Mouse (Mus musculus) bone marrow, adult 2 months (tissue): ENCODE results near the gene Ccdc33. TPM values are rescaled to one million over a fixed set of nuclear protein-coding genes. Genes with fewer than 3 reads are reported as not detected.

Experiments
- H3K27ac ChIP-seq: fragments of 200-500 bp; 2 replicates; pipeline ENCODE4 v1.5.1; 2012; ENCODE audit warnings: low read depth, mild to moderate bottlenecking, control low read depth, inconsistent platforms, low read length; ENCODE audit not compliant: control insufficient read depth, poor library complexity, insufficient read depth
- H3K4me1 ChIP-seq: fragments of 200-500 bp; 2 replicates; pipeline ENCODE4 v1.6.1; 2011; ENCODE audit warnings: low read length; ENCODE audit not compliant: control insufficient read depth, insufficient read depth
- H3K4me3 ChIP-seq: fragments of 200-500 bp; replicated peaks from 2 replicates; pipeline ENCODE3; 2011; ENCODE audit warnings: mild to moderate bottlenecking, low read depth, low read length, control low read depth; ENCODE audit not compliant: control insufficient read depth
- CTCF ChIP-seq: fragments of 200-500 bp; IDR thresholded peaks from 2 replicates; pipeline ENCODE4 v1.5.1; 2011; ENCODE audit warnings: low read length, control low read depth; ENCODE audit not compliant: control insufficient read depth, insufficient read depth
- POLR2A ChIP-seq: fragments of 200-500 bp; IDR thresholded peaks from 2 replicates; pipeline ENCODE4 v1.6.1; 2011; ENCODE audit warnings: low read depth, mild to moderate bottlenecking, control low read depth, low read length, borderline replicate concordance; ENCODE audit not compliant: control insufficient read depth
- WGBS: fragments of 180-500 bp; shearing (Covaris S2); methylation state at CpG from one replicate; pipeline ENCODE4 v1.1.7; 2018; 5-methylcytosine and 5-hydroxymethylcytosine counted together
- polyA plus RNA-seq: library from polyadenylated mRNA; stranded (reverse); fragments of >200 nt; gene quantifications from 2 replicates; pipeline ENCODE4 v1.2.4, GENCODE M21; 2011; ENCODE audit warnings: low replicate concordance; ENCODE audit not compliant: missing spikeins, insufficient read depth, insufficient read length

Ccdc33 gene
- polyA plus RNA-seq, 1 experiment = not detected

DNA sequence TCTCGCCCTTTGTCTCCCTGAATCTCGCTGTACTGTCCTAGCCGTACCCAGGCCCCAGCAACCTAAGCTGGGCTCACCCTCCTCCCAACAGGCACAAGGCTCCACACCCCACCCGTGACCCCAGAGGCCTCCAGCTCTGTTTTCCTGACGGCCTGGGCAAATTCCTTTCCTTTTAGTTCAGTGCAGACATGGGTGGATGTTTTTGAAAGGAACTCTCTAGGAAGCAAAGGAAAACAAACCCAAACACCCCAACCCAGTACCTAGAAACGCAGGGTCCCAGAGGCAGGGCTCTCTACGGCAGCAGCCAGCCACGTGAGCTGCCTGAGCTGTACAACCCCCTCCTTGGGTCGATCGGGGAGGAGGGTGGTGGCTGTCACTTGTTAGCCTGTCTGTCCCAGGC, 76.2 kb downstream of the Ccdc33 start:
- no peak overlapping the region for H3K27ac ChIP-seq
- H3K4me3 ChIP-seq = no peak overlapping the region
- H3K4me1 ChIP-seq = no peaks in the 10 kb centered on the region; the same call in 1 of the 2 replicates
- TF ChIP-seq POLR2A = no peak
- no peak for TF ChIP-seq CTCF
- 67% methylated on average over 10 of the region's 10 CpGs for WGBS

DNA sequence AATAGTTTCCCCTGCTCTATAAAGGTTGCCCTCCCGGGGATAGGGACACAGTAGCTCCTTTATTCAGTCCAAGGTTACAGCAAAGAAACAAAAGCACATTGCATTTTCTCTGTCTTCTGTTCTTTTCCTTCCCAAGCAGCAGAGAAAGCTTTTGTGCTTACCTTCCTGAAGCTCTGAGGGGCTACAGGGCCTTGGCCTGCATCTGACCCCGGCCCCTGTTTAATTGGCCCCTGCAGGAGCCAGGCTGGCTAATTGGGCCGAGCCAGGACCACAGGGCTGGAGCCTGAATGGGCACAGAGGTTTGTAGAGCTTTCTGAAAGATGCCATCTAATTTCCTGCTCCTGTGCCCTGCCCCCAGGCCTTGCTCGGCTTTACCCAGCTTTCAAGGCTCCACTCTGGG, 77.6 kb downstream of the Ccdc33 start:
- Histone ChIP-seq H3K4me3 (no peak overlapping the region), H3K4me1 (no peaks in the 10 kb centered on the region), H3K27ac (no peak overlapping the region)
- TF ChIP-seq POLR2A = no peak
- no peak for TF ChIP-seq CTCF
- 70% methylated on average over 4 of the region's 4 CpGs for WGBS

DNA sequence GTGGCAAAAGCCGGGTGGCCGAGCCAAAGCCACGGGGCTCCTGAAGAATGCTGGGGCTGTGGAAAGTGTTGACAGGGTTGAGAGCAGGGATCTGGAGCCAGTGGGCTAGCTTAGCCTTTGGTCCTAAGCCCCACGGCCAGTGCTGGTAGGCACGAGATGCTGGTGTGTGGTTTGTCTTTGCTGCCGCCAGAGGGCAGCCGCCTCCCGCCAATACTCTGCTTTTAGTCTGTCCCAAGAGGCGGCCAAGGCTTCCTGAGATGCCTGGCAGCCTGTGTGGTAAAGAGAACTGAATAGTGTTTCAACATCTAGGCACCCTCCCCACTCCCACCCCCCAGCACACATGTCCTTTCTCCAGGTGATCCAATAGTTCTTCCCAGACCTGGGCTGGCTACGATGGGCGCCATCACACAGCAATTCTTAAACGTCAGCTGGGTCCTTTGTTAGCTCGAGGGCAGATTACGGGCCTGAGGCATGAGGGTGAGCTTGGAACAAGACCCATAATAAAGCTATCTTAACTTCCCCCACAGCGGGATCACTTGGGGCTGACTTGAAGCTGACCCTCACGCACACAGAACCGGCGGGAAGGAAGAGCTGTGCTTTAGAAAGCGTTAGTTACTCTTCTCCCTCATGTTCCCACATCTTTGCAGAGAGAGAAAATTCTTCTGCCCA, 80.0 kb downstream of the Ccdc33 start:
- TF ChIP-seq CTCF = peak; percentile 86
- no peak for TF ChIP-seq POLR2A
- WGBS = 39% methylated on average over 19 of the region's 19 CpGs
- H3K4me1 ChIP-seq = no peaks in the 10 kb centered on the region
- H3K27ac ChIP-seq = no peak overlapping the region
- no peak overlapping the region for H3K4me3 ChIP-seq

DNA sequence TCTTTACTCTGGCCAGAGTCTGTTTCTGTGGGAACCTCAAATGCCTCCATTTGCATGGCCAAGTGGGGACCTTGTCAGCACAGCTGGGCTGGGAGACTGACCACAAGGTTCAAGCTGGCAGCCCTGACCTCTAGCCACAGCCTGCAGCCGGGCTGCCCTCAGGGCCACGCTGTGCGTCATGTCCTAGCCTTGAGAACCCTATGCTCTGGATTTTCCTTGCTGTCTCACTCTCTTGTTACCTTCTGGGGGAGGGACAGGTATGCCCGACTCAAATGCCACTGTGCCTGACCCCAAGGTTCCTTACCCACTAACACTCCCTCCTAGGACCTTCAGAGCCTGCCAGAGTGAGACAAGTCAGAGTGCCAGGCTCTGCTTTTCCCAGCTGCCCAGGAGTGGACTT, 81.7 kb downstream of the Ccdc33 start:
- Histone ChIP-seq H3K4me1 (no peaks in the 10 kb centered on the region), H3K27ac (no peak overlapping the region), H3K4me3 (no peak overlapping the region)
- no peak for TF ChIP-seq POLR2A
- no peak for TF ChIP-seq CTCF
- WGBS = 72% methylated on average over 4 of the region's 4 CpGs

DNA sequence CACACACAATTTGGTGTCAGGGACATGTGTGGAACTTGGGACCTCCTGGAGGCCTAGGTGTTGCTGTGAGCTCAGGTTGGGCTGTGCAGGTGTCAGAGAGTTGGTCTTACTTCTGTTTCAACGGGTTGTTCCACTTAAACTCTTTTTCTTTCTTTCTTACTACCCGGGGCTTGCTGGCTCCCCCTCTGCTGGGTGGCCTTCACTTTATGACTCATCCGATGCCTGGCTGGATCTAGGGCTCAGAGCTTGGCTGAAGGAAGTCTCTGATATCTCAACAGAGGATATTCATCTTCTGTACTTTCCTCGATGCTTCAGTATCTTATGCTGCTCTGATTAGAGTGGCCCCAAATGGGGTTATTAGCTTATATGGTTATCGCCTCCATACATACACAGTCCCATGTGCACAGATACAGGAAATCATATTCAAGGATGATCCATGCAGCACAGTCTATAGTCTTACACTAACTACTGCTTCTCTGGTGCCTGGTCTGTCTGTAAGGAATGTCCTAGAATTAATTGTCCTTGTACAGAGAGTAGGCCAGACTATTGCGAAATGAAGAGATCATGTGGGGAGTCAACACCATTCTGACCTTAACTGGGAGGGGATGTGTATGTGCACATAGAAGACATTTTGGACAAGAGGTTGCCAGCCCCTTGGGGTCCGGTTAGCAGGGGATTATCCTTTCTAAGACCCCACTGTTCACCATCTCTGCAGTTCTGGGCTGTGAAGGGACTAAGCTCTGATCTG, 82.5 kb downstream of the Ccdc33 start:
- 58% methylated on average over 7 of the region's 7 CpGs for WGBS
- Histone ChIP-seq H3K27ac (no peak overlapping the region), H3K4me1 (no peaks in the 10 kb centered on the region), H3K4me3 (no peak overlapping the region)
- TF ChIP-seq POLR2A (no peak), CTCF (no peak)

DNA sequence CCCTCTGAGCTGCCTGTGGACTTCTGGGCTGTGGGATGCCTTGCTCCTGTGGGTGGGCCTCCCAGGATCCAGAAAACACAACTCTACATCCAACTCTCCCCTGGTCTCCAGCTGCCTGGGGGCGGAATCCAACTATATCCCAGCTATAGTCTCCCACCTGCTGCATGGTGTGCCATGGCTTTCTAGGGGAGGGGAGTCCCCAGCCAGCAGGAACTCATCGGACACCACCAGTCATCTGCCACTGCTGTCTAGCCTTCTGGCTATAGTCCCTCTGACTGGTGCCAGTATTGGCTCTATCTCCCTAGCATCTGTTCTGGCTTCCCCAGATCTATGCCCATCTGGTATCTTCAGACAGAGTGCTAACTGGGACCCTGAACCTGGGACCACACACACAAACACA, 83.1 kb downstream of the Ccdc33 start:
- no peak for TF ChIP-seq CTCF
- no peak for TF ChIP-seq POLR2A
- H3K4me1 ChIP-seq = no peaks in the 10 kb centered on the region
- no peak overlapping the region for H3K27ac ChIP-seq
- H3K4me3 ChIP-seq = no peak overlapping the region
- 71% methylated on average over 2 of the region's 2 CpGs for WGBS

DNA sequence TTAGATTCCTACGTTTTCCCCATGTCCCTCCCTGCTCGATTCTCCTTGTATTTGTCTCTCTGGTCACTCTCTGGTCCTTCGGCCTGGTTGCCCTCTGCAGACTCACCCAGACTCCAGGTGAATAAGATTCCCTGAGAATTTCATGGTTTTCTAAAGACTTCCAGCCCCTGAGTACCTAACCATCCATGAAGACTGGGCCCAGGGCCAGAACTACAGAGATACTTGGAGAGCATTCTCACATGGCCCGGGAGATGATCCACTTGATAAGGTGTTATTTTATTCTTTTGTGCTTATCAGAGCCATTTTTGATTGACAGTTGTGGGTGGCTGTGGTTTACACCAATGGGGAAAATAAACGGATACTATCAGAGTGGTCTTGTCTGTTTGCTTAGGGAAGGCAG, 86.7 kb downstream of the Ccdc33 start:
- H3K4me1 ChIP-seq = no peaks in the 10 kb centered on the region
- 61% methylated on average over 5 of the region's 5 CpGs for WGBS
- no peak overlapping the region for H3K27ac ChIP-seq
- TF ChIP-seq CTCF (no peak), POLR2A (no peak)
- no peak overlapping the region for H3K4me3 ChIP-seq

DNA sequence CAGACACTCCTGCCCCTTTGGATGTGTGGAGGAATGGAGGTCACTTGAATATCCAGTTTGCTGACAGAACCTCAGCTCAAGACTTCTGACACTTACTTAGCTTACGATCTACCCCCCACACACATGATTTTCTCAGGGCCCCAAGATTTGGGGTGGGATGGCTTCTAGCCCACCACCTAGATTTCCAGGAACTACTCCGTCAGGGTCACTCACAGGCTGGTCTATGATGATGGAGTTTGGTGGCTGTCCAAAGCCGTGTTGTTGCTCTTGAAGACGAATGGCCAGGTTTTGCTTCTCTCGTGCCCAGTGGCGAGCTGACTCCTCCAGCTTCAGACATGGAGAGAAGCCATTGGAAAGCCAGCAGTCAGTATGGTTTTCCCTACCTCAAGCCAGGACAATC, 89.0 kb downstream of the Ccdc33 start:
- 74% methylated on average over 6 of the region's 6 CpGs for WGBS
- Histone ChIP-seq H3K4me3 (no peak overlapping the region), H3K4me1 (no peaks in the 10 kb centered on the region), H3K27ac (no peak overlapping the region)
- TF ChIP-seq CTCF (no peak), POLR2A (no peak)
